Mouse (Mus musculus) cerebellum, postnatal 10 days (tissue): Measurements from ENCODE around the gene Olfr731.

Source experiments
- DNase-seq, 2 experiments: peaks; one replicate each; pipeline ENCODE4 v3.0.0; 2021; ENCODE audit warnings: mixed read lengths in 2 of 2

The Olfr731 gene

DNA sequence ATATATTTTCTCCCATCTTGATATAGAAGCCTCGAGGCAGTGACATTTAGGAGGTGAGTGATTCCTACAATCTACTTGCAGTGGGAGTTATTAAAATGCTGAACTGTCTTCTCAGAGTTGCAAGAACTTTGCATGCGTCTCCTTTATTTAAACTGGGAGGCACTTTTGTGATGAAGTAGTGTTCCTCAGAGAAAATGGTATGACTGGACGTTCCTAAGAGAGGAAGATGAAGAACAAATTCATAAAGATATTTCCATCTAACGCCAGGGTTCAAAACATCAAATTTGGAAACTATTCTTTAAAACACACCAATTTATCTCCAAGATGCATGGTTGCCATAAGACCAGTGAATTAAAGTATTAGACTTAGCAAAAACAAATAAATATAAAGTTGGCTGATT lies at the start of gene Olfr731:
Gene Olfr731, minus strand, starts transcription at position 101 of the 400 bp plus-strand sequence.
- no peak for DNase-seq

DNA sequence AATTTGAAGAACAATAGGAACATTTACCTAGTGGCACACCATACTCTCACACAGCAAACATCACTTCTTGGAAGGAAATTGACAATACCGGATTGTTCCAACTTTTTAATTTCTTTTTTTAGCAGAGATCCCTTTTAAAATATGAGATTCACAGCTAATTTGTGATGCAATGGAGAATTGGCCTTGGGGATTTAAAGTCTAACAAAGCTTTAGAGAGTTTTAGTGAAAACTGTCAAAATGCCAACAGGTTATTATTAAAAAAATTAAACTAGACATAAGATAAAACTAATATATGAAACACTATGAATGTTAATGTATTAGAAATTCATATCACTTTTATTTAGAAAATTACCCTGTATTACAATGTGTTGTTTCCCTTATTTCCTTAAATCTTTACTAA lies 42.4 kb upstream of the Olfr731 start, which contains the start of gene Olfr732:
Gene Olfr732, minus strand, starts transcription at position 101 of the 400 bp plus-strand sequence.
- no peak for DNase-seq

DNA sequence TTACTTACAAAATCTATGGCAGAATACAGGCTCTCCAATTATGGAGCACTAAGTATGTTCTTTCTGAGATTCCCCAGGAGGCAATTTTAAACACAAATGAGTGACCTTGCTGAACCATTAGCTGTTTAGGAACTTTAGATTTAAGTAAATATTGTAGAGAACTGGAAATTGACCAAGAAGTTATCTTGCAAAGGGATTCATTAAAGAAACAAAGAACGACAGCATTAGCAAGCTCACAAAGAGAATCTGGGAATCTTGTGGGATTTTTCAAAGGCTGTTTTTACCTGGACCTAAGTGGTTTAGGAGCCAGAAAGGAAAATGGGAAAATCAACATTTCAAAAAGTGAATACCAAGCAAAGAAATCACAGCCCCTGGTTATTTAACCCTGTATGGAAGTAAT lies 53.6 kb downstream of the Olfr731 start, which contains the start of gene Olfr730:
Gene Olfr730, minus strand, starts transcription at position 101 of the 400 bp plus-strand sequence.
- no peak for DNase-seq
